Mouse (Mus musculus): ENCODE data around the gene Btnl10.
A peak's percentile ranks its signal among the peaks of the same experiment; 100 is the strongest.

Btnl10 gene

GRCm38 (mm10) chr11:58917745-58918366, at the start of gene Btnl10:
Gene Btnl10 (plus strand): TSS chr11:58917908.
- no peak for DNase-seq (ENCODE audit: low read depth in 1 of 2, low spot score in 2 of 2)

- DNase-seq (ENCODE audit: low read depth in 1 of 2, low spot score in 2 of 2) = no peak
Observed at GRCm38 (mm10) chr11:58867954-58868330, 49.8 kb upstream of the Btnl10 start.

- no peak for DNase-seq (ENCODE audit: low read depth in 1 of 2, low spot score in 2 of 2)
Observed at GRCm38 (mm10) chr11:58870961-58871360, 46.7 kb upstream of the Btnl10 start.

GRCm38 (mm10) chr11:58883756-58884155, 34.0 kb upstream of the Btnl10 start:
- DNase-seq (ENCODE audit: low read depth in 1 of 2, low spot score in 2 of 2) = no peak

GRCm38 (mm10) chr11:58890511-58890910, 27.2 kb upstream of the Btnl10 start:
- no peak for DNase-seq (ENCODE audit: low read depth in 1 of 2, low spot score in 2 of 2)

GRCm38 (mm10) chr11:58894456-58894855, 23.3 kb upstream of the Btnl10 start:
- no peak for DNase-seq (ENCODE audit: low read depth in 1 of 2, low spot score in 2 of 2)

- no peak for DNase-seq (ENCODE audit: low read depth in 1 of 2, low spot score in 2 of 2)
Observed at GRCm38 (mm10) chr11:58897485-58897884, 20.2 kb upstream of the Btnl10 start.

- no peak for DNase-seq (ENCODE audit: low read depth in 1 of 2, low spot score in 2 of 2)
Observed at GRCm38 (mm10) chr11:58901080-58901479, 16.6 kb upstream of the Btnl10 start.

- DNase-seq (ENCODE audit: low read depth in 1 of 2, low spot score in 2 of 2) = peak; percentile 70 to 90
Observed at GRCm38 (mm10) chr11:58903511-58904409, 13.9 kb upstream of the Btnl10 start, which contains the start of gene Zfp39. Gene Zfp39 (minus strand): TSS chr11:58904225.

- no peak for DNase-seq (ENCODE audit: low read depth in 1 of 2, low spot score in 2 of 2)
Observed at GRCm38 (mm10) chr11:58904410-58904718, 13.3 kb upstream of the Btnl10 start.

- no peak for DNase-seq (ENCODE audit: low read depth in 1 of 2, low spot score in 2 of 2)
Observed at GRCm38 (mm10) chr11:58904838-58905237, 12.9 kb upstream of the Btnl10 start.

GRCm38 (mm10) chr11:58913776-58914175, 3.9 kb upstream of the Btnl10 start:
- no peak for DNase-seq (ENCODE audit: low read depth in 1 of 2, low spot score in 2 of 2)

- DNase-seq (ENCODE audit: low read depth in 1 of 2, low spot score in 2 of 2) = no peak
Observed at GRCm38 (mm10) chr11:58914461-58915028, 3.2 kb upstream of the Btnl10 start.

- peak in 1 of 2 experiments; percentile 19 for DNase-seq (ENCODE audit: low read depth in 1 of 2, low spot score in 2 of 2)
Observed at GRCm38 (mm10) chr11:58916879-58917744, 596 bp upstream of the Btnl10 start.

- DNase-seq (ENCODE audit: low read depth in 1 of 2, low spot score in 2 of 2) = no peak
Observed at GRCm38 (mm10) chr11:58918759-58919158, 1.1 kb downstream of the Btnl10 start.

- DNase-seq (ENCODE audit: low read depth in 1 of 2, low spot score in 2 of 2) = no peak
Observed at GRCm38 (mm10) chr11:58922420-58922819, 4.7 kb downstream of the Btnl10 start.

GRCm38 (mm10) chr11:58926651-58927050, 8.9 kb downstream of the Btnl10 start:
- DNase-seq (ENCODE audit: low read depth in 1 of 2, low spot score in 2 of 2) = no peak

GRCm38 (mm10) chr11:58927053-58927452, 9.3 kb downstream of the Btnl10 start:
- DNase-seq (ENCODE audit: low read depth in 1 of 2, low spot score in 2 of 2) = no peak

- peak in 1 of 2 experiments; percentile 57 for DNase-seq (ENCODE audit: low read depth in 1 of 2, low spot score in 2 of 2)
Observed at GRCm38 (mm10) chr11:58927790-58928651, 10.3 kb downstream of the Btnl10 start.

- no peak for DNase-seq (ENCODE audit: low read depth in 1 of 2, low spot score in 2 of 2)
Observed at GRCm38 (mm10) chr11:58929055-58929454, 11.3 kb downstream of the Btnl10 start.

All from monocyte, adult 2 months (primary cell).